Mouse (Mus musculus) gastrocnemius, postnatal 36 days (tissue): ENCODE results near the gene Nisch. TPM values are rescaled to one million over a fixed set of nuclear protein-coding genes. Genes with fewer than 3 reads are reported as not detected.

Source experiments
- DNase-seq, 2 experiments: peaks; one replicate each; pipeline ENCODE4 v3.0.0; 2022
- intact Hi-C: fragments of 180-260 bp; cut with DNase I; formaldehyde crosslinking; loops from one replicate; pipeline ENCODE4 v1.15.1; 2025
- total RNA-seq, 2 experiments: library from RNA; stranded (reverse); gene quantifications; 2 replicates each; pipeline ENCODE4 v1.2.3; 2021

Nisch gene
- total RNA-seq, 2 experiments from 2014 or later, result 54.4 to 63.2 TPM

- intact Hi-C loops, result loop anchor here (5.0 kb wide), 1 partner anchor 53 kb away; no protein-coding TSS in a partner anchor
- peak in 1 of 2 experiments; percentile 17 for DNase-seq
Observed at GRCm38 (mm10) chr14:31134015-31135000, 82.4 kb downstream of the Nisch start.

- intact Hi-C loops, result loop anchor here (5.0 kb wide), 1 partner anchor 54 kb away; no protein-coding TSS in a partner anchor
- DNase-seq, result peak in 1 of 2 experiments; percentile 12
Observed at GRCm38 (mm10) chr14:31133023-31133665, 83.6 kb downstream of the Nisch start.

- intact Hi-C loops, result loop anchor here (5.0 kb wide), 1 partner anchor 55 kb away; no protein-coding TSS in a partner anchor
Observed at GRCm38 (mm10) chr14:31132491-31132975, 84.2 kb downstream of the Nisch start.

GRCm38 (mm10) chr14:31132031-31132430, 84.7 kb downstream of the Nisch start:
- intact Hi-C loops, result loop anchor here (5.0 kb wide), 1 partner anchor 55 kb away; no protein-coding TSS in a partner anchor
- DNase-seq, result peak in 1 of 2 experiments; percentile 15

More at GRCm38 (mm10) chr14:31132491-31132975, 84.2 kb downstream of the Nisch start:
- DNase-seq, result peak in 1 of 2 experiments; percentile 12

GRCm38 (mm10) chr14:31131272-31131821, 85.4 kb downstream of the Nisch start:
- intact Hi-C loops, result loop anchor here (5.0 kb wide), 1 partner anchor 56 kb away; no protein-coding TSS in a partner anchor
- peak in 1 of 2 experiments; percentile 29 for DNase-seq

GRCm38 (mm10) chr14:31130236-31131220, 86.2 kb downstream of the Nisch start, which contains the start of gene Nt5dc2:
Gene Nt5dc2, plus strand, starts transcription at chr14:31131053.
- DNase-seq, result peak; percentile 81 to 86
- intact Hi-C loops, result loop anchor here (5.0 kb wide), 1 partner anchor 57 kb away; no protein-coding TSS in a partner anchor

GRCm38 (mm10) chr14:31129326-31130235, 87.2 kb downstream of the Nisch start:
- intact Hi-C loops, result loop anchor here (5.0 kb wide), 1 partner anchor 58 kb away; no protein-coding TSS in a partner anchor
- peak in 1 of 2 experiments; percentile 11 for DNase-seq

GRCm38 (mm10) chr14:31128826-31129219, 87.9 kb downstream of the Nisch start, which contains the start of gene Smim4:
Gene Smim4, minus strand, starts transcription at chr14:31128956.
- DNase-seq, result peak; percentile 91 to 95
- intact Hi-C loops, result no loop called here

- no peak for DNase-seq
- intact Hi-C loops, result no loop called here
Observed at GRCm38 (mm10) chr14:31128101-31128825, 88.5 kb downstream of the Nisch start.

GRCm38 (mm10) chr14:31126826-31127225, 89.9 kb downstream of the Nisch start:
- no peak for DNase-seq
- intact Hi-C loops, result no loop called here

- no peak for DNase-seq
- intact Hi-C loops, result no loop called here
Observed at GRCm38 (mm10) chr14:31125106-31126075, 91.4 kb downstream of the Nisch start.

Other genes with a start within 250 kb of the Nisch start
- 10 to 100 TPM in 1 of 2 experiments, 1 to 10 TPM in 1; 9.2 to 10.9 TPM for gene Glt8d1, start 215.5 kb downstream of the Nisch start, total RNA-seq
- gene Spcs1, start 215.3 kb downstream of the Nisch start, total RNA-seq, result 100 to 1,000 TPM; 113 to 123 TPM
- gene Pbrm1, start 197.8 kb downstream of the Nisch start, total RNA-seq, result 10 to 100 TPM; 34.8 to 37.0 TPM
- 10 to 100 TPM; 23.0 to 33.0 TPM for gene Gnl3, start 197.8 kb downstream of the Nisch start, total RNA-seq
- 10 to 100 TPM; 29.3 to 40.5 TPM for gene Smim4, start 88.0 kb downstream of the Nisch start, total RNA-seq
- 1 to 10 TPM; 2.2 to 2.4 TPM for gene Nt5dc2, start 85.9 kb downstream of the Nisch start, total RNA-seq
- 10 to 100 TPM; 15.6 to 17.7 TPM for gene Stab1, start 48.3 kb downstream of the Nisch start, total RNA-seq
- gene Tnnc1, start 8.6 kb downstream of the Nisch start, total RNA-seq, result 100 to 1,000 TPM; 121 to 774 TPM
- gene Sema3g, start 914 bp upstream of the Nisch start, total RNA-seq, result 1 to 10 TPM; 6.0 to 8.1 TPM
- gene Phf7, start 34.4 kb upstream of the Nisch start, total RNA-seq, result 1 to 10 TPM; 6.8 to 8.6 TPM
- gene Bap1, start 34.5 kb upstream of the Nisch start, total RNA-seq, result 10 to 100 TPM; 41.5 to 43.2 TPM
- under 1 TPM; 0.10 to 0.17 TPM for gene Dnah1, start 107.0 kb upstream of the Nisch start, total RNA-seq
- 10 to 100 TPM; 27.8 to 28.3 TPM for gene Capn7, start 119.7 kb upstream of the Nisch start, total RNA-seq
- 10 to 100 TPM; 34.5 to 44.4 TPM for gene Sh3bp5, start 219.1 kb upstream of the Nisch start, total RNA-seq